Mouse (Mus musculus) E14TG2a.4 (cell line): ENCODE results near the gene Itgb4.

Source experiments
- H3K27me3 ChIP-seq: 2 replicates; pipeline ENCODE4 v1.6.1; 2014; ENCODE audit warnings: low read length, control low read depth; ENCODE audit not compliant: insufficient read depth
- H3K36me3 ChIP-seq: 2 replicates; pipeline ENCODE4 v1.6.1; 2014; ENCODE audit warnings: low read length, control low read depth; ENCODE audit not compliant: insufficient read depth
- H3K4me1 ChIP-seq: replicated peaks from 2 replicates; pipeline ENCODE4 v1.6.1; 2014; ENCODE audit warnings: low read depth, low read length, control low read depth
- H3K4me3 ChIP-seq: replicated peaks from 2 replicates; pipeline ENCODE4 v1.5.1; 2014; ENCODE audit warnings: mild to moderate bottlenecking, low read length
- H3K9me3 ChIP-seq: 2 replicates; pipeline ENCODE4 v1.6.1; 2014; ENCODE audit warnings: low read length, control low read depth
- CTCF ChIP-seq: conservative IDR thresholded peaks from 2 replicates; pipeline ENCODE4 v1.5.1; 2014; ENCODE audit warnings: low read length
- NANOG ChIP-seq: IDR thresholded peaks from 2 replicates; pipeline ENCODE4 v1.6.1; 2014; ENCODE audit warnings: borderline replicate concordance, low read length, mixed read lengths
- POU5F1 ChIP-seq: IDR thresholded peaks from 2 replicates; pipeline ENCODE4 v1.6.1; 2014; ENCODE audit warnings: low read length, borderline replicate concordance

The Itgb4 gene

GRCm38 (mm10) chr11:116002894-116003293 is 28.4 kb downstream of the Itgb4 start:
- no peak overlapping the region for H3K4me3 ChIP-seq
- peaks cover 21% of the 10 kb centered on the region for H3K27me3 ChIP-seq

GRCm38 (mm10) chr11:116004186-116004823 is 29.8 kb downstream of the Itgb4 start:
- Histone ChIP-seq H3K9me3 (no peaks in the 10 kb centered on the region), H3K4me3 (peak overlapping the region; percentile 66), H3K36me3 (peaks cover 38% of the 10 kb centered on the region), H3K27me3 (peaks cover 21% of the 10 kb centered on the region), H3K4me1 (peaks cover 81% of the 10 kb centered on the region)
- no peak for TF ChIP-seq NANOG
- no peak for TF ChIP-seq POU5F1
- TF ChIP-seq CTCF = no peak

More at GRCm38 (mm10) chr11:116002894-116003293, 28.4 kb downstream of the Itgb4 start:
- Histone ChIP-seq H3K36me3 (peaks cover 24% of the 10 kb centered on the region), H3K4me1 (peaks cover 74% of the 10 kb centered on the region), H3K9me3 (no peaks in the 10 kb centered on the region)
- TF ChIP-seq NANOG (no peak), POU5F1 (no peak), CTCF (peak; percentile 10; the same call in 1 of the 2 replicates)

GRCm38 (mm10) chr11:116004840-116005700 is 30.6 kb downstream of the Itgb4 start:
- H3K9me3 ChIP-seq = no peaks in the 10 kb centered on the region

GRCm38 (mm10) chr11:116005701-116006419 is 31.4 kb downstream of the Itgb4 start:
- Histone ChIP-seq H3K27me3 (peaks cover 12% of the 10 kb centered on the region), H3K9me3 (no peaks in the 10 kb centered on the region), H3K36me3 (peaks cover 54% of the 10 kb centered on the region), H3K4me3 (peak overlapping the region; percentile 66), H3K4me1 (peaks cover 83% of the 10 kb centered on the region)
- TF ChIP-seq NANOG = no peak
- no peak for TF ChIP-seq CTCF
- TF ChIP-seq POU5F1 = no peak

More at GRCm38 (mm10) chr11:116004840-116005700, 30.6 kb downstream of the Itgb4 start:
- H3K4me3 ChIP-seq = peak overlapping the region; percentile 66
- no peak for TF ChIP-seq CTCF
- no peak for TF ChIP-seq NANOG
- no peak for TF ChIP-seq POU5F1
- peaks cover 82% of the 10 kb centered on the region for H3K4me1 ChIP-seq
- peaks cover 46% of the 10 kb centered on the region for H3K36me3 ChIP-seq
- H3K27me3 ChIP-seq = peaks cover 16% of the 10 kb centered on the region

GRCm38 (mm10) chr11:116007095-116007850 is 32.8 kb downstream of the Itgb4 start:
- Histone ChIP-seq H3K36me3 (peaks cover 56% of the 10 kb centered on the region), H3K27me3 (peaks cover 12% of the 10 kb centered on the region), H3K4me3 (no peak overlapping the region; the same call in 1 of the 2 replicates), H3K9me3 (no peaks in the 10 kb centered on the region), H3K4me1 (peaks cover 89% of the 10 kb centered on the region)
- TF ChIP-seq POU5F1 (no peak), CTCF (no peak), NANOG (no peak)

GRCm38 (mm10) chr11:116008411-116008810 is 33.9 kb downstream of the Itgb4 start:
- Histone ChIP-seq H3K36me3 (peaks cover 56% of the 10 kb centered on the region), H3K4me1 (peaks cover 90% of the 10 kb centered on the region), H3K9me3 (no peaks in the 10 kb centered on the region), H3K27me3 (peaks cover 7% of the 10 kb centered on the region), H3K4me3 (no peak overlapping the region)
- no peak for TF ChIP-seq CTCF
- no peak for TF ChIP-seq NANOG
- TF ChIP-seq POU5F1 = no peak

GRCm38 (mm10) chr11:116008832-116009375 is 34.4 kb downstream of the Itgb4 start:
- Histone ChIP-seq H3K27me3 (peaks cover 2% of the 10 kb centered on the region), H3K9me3 (no peaks in the 10 kb centered on the region), H3K4me1 (peaks cover 86% of the 10 kb centered on the region), H3K36me3 (peaks cover 56% of the 10 kb centered on the region), H3K4me3 (no peak overlapping the region)
- TF ChIP-seq NANOG = no peak
- TF ChIP-seq POU5F1 = no peak
- TF ChIP-seq CTCF = no peak
